Mouse (Mus musculus) heart, embryonic 15.5 days (tissue): ENCODE results near the gene Srr. TPM values are rescaled to one million over a fixed set of nuclear protein-coding genes. Genes with fewer than 3 reads are reported as not detected.
A peak's percentile ranks its signal among the peaks of the same experiment; 100 is the strongest.

Source experiments
- ATAC-seq: fragments of 200-750 bp; cut with Nextera tagmentation; replicated peaks from 2 replicates; pipeline ENCODE4 v1.8.0; 2017; ENCODE audit warnings: low read depth, moderate TSS enrichment; ENCODE audit not compliant: insufficient number of reproducible peaks, insufficient read depth, low FRiP score
- H3K27ac ChIP-seq: fragments of 300-500 bp; sonication (generic); 2 replicates; pipeline ENCODE4 v1.5.1; 2015; ENCODE audit warnings: mild to moderate bottlenecking, inconsistent platforms
- H3K27me3 ChIP-seq: fragments of 300-500 bp; sonication (generic); 2 replicates; pipeline ENCODE4 v1.6.1; 2015; ENCODE audit warnings: inconsistent platforms
- H3K36me3 ChIP-seq: fragments of 300-500 bp; sonication (generic); 2 replicates; pipeline ENCODE4 v1.6.1; 2015; ENCODE audit warnings: mild to moderate bottlenecking, inconsistent platforms
- H3K4me1 ChIP-seq: fragments of 300-500 bp; sonication (generic); replicated peaks from 2 replicates; pipeline ENCODE4 v1.6.1; 2015; ENCODE audit warnings: inconsistent platforms
- H3K4me2 ChIP-seq: fragments of 300-500 bp; sonication (generic); 2 replicates; pipeline ENCODE4 v1.6.1; 2015; ENCODE audit warnings: inconsistent platforms, mild to moderate bottlenecking, moderate library complexity
- H3K4me3 ChIP-seq: fragments of 300-500 bp; sonication (generic); 2 replicates; pipeline ENCODE4 v1.5.1; 2015; ENCODE audit warnings: mild to moderate bottlenecking, inconsistent platforms
- H3K9ac ChIP-seq: fragments of 300-500 bp; sonication (generic); 2 replicates; pipeline ENCODE4 v1.6.1; 2015; ENCODE audit warnings: mild to moderate bottlenecking, inconsistent platforms
- H3K9me3 ChIP-seq: fragments of 300-500 bp; sonication (generic); replicated peaks from 2 replicates; pipeline ENCODE4 v1.6.1; 2016; ENCODE audit warnings: inconsistent platforms
- WGBS: fragments of 180-500 bp; shearing (Covaris S2); methylation state at CpG from one replicate; pipeline ENCODE4 v1.1.7; 2015; ENCODE audit warnings: mixed read lengths; 5-methylcytosine and 5-hydroxymethylcytosine counted together
- polyA plus RNA-seq: library from polyadenylated mRNA; unstranded; fragments of >200 nt; fragmentation: Nextera tagmentation; extraction: Ambion mirVana; gene quantifications from 2 replicates; pipeline ENCODE4 v1.2.1, GENCODE M21; 2015

The Srr gene
- polyA plus RNA-seq, 1 experiment from 2014 or later: 22.6 TPM

GRCm38 (mm10) chr11:74902416-74902815, 23.3 kb downstream of the Srr start:
- WGBS: 89% methylated on average over 5 of the region's 5 CpGs

GRCm38 (mm10) chr11:74901555-74901954, 24.2 kb downstream of the Srr start:
- no peak for ATAC-seq
- WGBS: 86% methylated on average over 6 of the region's 6 CpGs
- Histone ChIP-seq H3K4me3 (no peak overlapping the region), H3K27ac (no peak overlapping the region), H3K4me2 (no peak overlapping the region), H3K9me3 (no peaks in the 10 kb centered on the region), H3K4me1 (peaks cover 14% of the 10 kb centered on the region), H3K9ac (no peak overlapping the region), H3K36me3 (peaks cover 66% of the 10 kb centered on the region), H3K27me3 (no peaks in the 10 kb centered on the region)

More at GRCm38 (mm10) chr11:74902416-74902815, 23.3 kb downstream of the Srr start:
- Histone ChIP-seq H3K4me3 (no peak overlapping the region), H3K9me3 (no peaks in the 10 kb centered on the region), H3K36me3 (peaks cover 74% of the 10 kb centered on the region), H3K9ac (no peak overlapping the region), H3K27me3 (no peaks in the 10 kb centered on the region), H3K4me1 (peaks cover 10% of the 10 kb centered on the region), H3K4me2 (no peak overlapping the region), H3K27ac (no peak overlapping the region)
- no peak for ATAC-seq

GRCm38 (mm10) chr11:74898517-74898827, 27.3 kb downstream of the Srr start:
- H3K4me2 ChIP-seq: peak overlapping the region; percentile 95
- H3K4me1 ChIP-seq: peaks cover 27% of the 10 kb centered on the region
- H3K9ac ChIP-seq: peak overlapping the region; percentile 80
- 0% methylated on average over 7 of the region's 7 CpGs for WGBS
- peaks cover 35% of the 10 kb centered on the region for H3K36me3 ChIP-seq
- H3K9me3 ChIP-seq: no peaks in the 10 kb centered on the region
- H3K4me3 ChIP-seq: peak overlapping the region; percentile 91
- no peak for ATAC-seq
- H3K27ac ChIP-seq: peak overlapping the region; percentile 87
- H3K27me3 ChIP-seq: no peaks in the 10 kb centered on the region

- Histone ChIP-seq H3K4me1 (peaks cover 27% of the 10 kb centered on the region), H3K9me3 (no peaks in the 10 kb centered on the region), H3K4me3 (peak within 1 kb of the TSS; percentile 91), H3K36me3 (peaks cover 29% of the 10 kb centered on the region), H3K27me3 (no peaks in the 10 kb centered on the region), H3K4me2 (peak within 1 kb of the TSS; percentile 95), H3K27ac (peak within 1 kb of the TSS; percentile 87), H3K9ac (peak within 1 kb of the TSS; percentile 80)
- peak; percentile 87 for ATAC-seq
- under 1% methylated on average over 54 of the region's 54 CpGs for WGBS
Observed at GRCm38 (mm10) chr11:74897678-74898516, 27.9 kb downstream of the Srr start, which contains the start of gene Tsr1. Tsr1 (plus strand) TSS chr11:74898071.

- Histone ChIP-seq H3K27me3 (no peaks in the 10 kb centered on the region), H3K4me1 (peaks cover 27% of the 10 kb centered on the region), H3K4me3 (peak within 1 kb of the TSS; percentile 91), H3K27ac (peak within 1 kb of the TSS; percentile 87), H3K36me3 (peaks cover 24% of the 10 kb centered on the region), H3K9ac (peak within 1 kb of the TSS; percentile 80), H3K9me3 (no peaks in the 10 kb centered on the region), H3K4me2 (peak within 1 kb of the TSS; percentile 95)
- ATAC-seq: peak; percentile 69
- WGBS: under 1% methylated on average over 72 of the region's 74 CpGs
Observed at GRCm38 (mm10) chr11:74896901-74897677, 28.7 kb downstream of the Srr start, which contains the start of gene Sgsm2. Sgsm2 (minus strand) TSS chr11:74897060.

- H3K27ac ChIP-seq: peak overlapping the region; percentile 87
- 1% methylated on average over 51 of the region's 55 CpGs for WGBS
- peak overlapping the region; percentile 95 for H3K4me2 ChIP-seq
- ATAC-seq: peak; percentile 58
- peak overlapping the region; percentile 80 for H3K9ac ChIP-seq
- H3K36me3 ChIP-seq: peaks cover 15% of the 10 kb centered on the region
- peaks cover 27% of the 10 kb centered on the region for H3K4me1 ChIP-seq
- no peaks in the 10 kb centered on the region for H3K9me3 ChIP-seq
- H3K27me3 ChIP-seq: no peaks in the 10 kb centered on the region
- H3K4me3 ChIP-seq: peak overlapping the region; percentile 91
Observed at GRCm38 (mm10) chr11:74895980-74896900, 29.5 kb downstream of the Srr start.

- no peak for ATAC-seq
- Histone ChIP-seq H3K4me1 (peaks cover 27% of the 10 kb centered on the region), H3K4me3 (no peak overlapping the region), H3K9me3 (no peaks in the 10 kb centered on the region), H3K27ac (no peak overlapping the region), H3K9ac (no peak overlapping the region), H3K27me3 (no peaks in the 10 kb centered on the region), H3K4me2 (no peak overlapping the region), H3K36me3 (no peaks in the 10 kb centered on the region)
- WGBS: 81% methylated on average over 4 of the region's 4 CpGs
Observed at GRCm38 (mm10) chr11:74894619-74895018, 31.1 kb downstream of the Srr start.

- Histone ChIP-seq H3K9ac (no peak overlapping the region), H3K4me1 (peaks cover 6% of the 10 kb centered on the region), H3K27me3 (no peaks in the 10 kb centered on the region), H3K4me2 (no peak overlapping the region), H3K27ac (no peak overlapping the region), H3K4me3 (no peak overlapping the region), H3K9me3 (no peaks in the 10 kb centered on the region), H3K36me3 (no peaks in the 10 kb centered on the region)
- WGBS: 93% methylated on average over 10 of the region's 10 CpGs
- ATAC-seq: no peak
Observed at GRCm38 (mm10) chr11:74883098-74883497, 42.6 kb downstream of the Srr start.

- H3K9me3 ChIP-seq: no peaks in the 10 kb centered on the region
- H3K4me2 ChIP-seq: 0 out of 2 replicates have a peak overlapping the region, but pooled peaks have one; percentile 2
- H3K4me1 ChIP-seq: peaks cover 6% of the 10 kb centered on the region
- H3K27me3 ChIP-seq: no peaks in the 10 kb centered on the region
- 45% methylated on average over 14 of the region's 14 CpGs for WGBS
- no peaks in the 10 kb centered on the region for H3K36me3 ChIP-seq
- H3K4me3 ChIP-seq: no peak overlapping the region
- ATAC-seq: no peak
- no peak overlapping the region for H3K27ac ChIP-seq
- H3K9ac ChIP-seq: no peak overlapping the region
Observed at GRCm38 (mm10) chr11:74881979-74882378, 43.8 kb downstream of the Srr start.

GRCm38 (mm10) chr11:74880999-74881398, 44.7 kb downstream of the Srr start:
- no peaks in the 10 kb centered on the region for H3K9me3 ChIP-seq
- H3K36me3 ChIP-seq: no peaks in the 10 kb centered on the region
- no peaks in the 10 kb centered on the region for H3K27me3 ChIP-seq
- no peak for ATAC-seq
- no peak overlapping the region for H3K4me3 ChIP-seq
- H3K27ac ChIP-seq: no peak overlapping the region
- no peak overlapping the region for H3K4me2 ChIP-seq
- 79% methylated on average over 9 of the region's 9 CpGs for WGBS
- H3K4me1 ChIP-seq: peaks cover 12% of the 10 kb centered on the region
- H3K9ac ChIP-seq: no peak overlapping the region
